Mouse (Mus musculus) stomach, embryonic 16.5 days (tissue): ENCODE measurements around the gene Fto. TPM values are rescaled to one million over a fixed set of nuclear protein-coding genes. Genes with fewer than 3 reads are reported as not detected.

ENCODE experiments used
- ATAC-seq: fragments of 200-750 bp; cut with Nextera tagmentation; 2 replicates; pipeline ENCODE4 v1.8.0; 2017; ENCODE audit warnings: moderate number of reproducible peaks, moderate TSS enrichment; ENCODE audit not compliant: insufficient read depth, low FRiP score
- H3K27ac ChIP-seq: fragments of 300-500 bp; sonication (generic); 2 replicates; pipeline ENCODE4 v1.5.1; 2014; ENCODE audit warnings: low read length
- H3K27me3 ChIP-seq: fragments of 300-500 bp; sonication (generic); 2 replicates; pipeline ENCODE4 v1.6.1; 2014; ENCODE audit warnings: low read length, control low read depth, mixed read lengths; ENCODE audit not compliant: control insufficient read depth, insufficient read depth
- H3K36me3 ChIP-seq: fragments of 300-500 bp; sonication (generic); 2 replicates; pipeline ENCODE4 v1.6.1; 2014; ENCODE audit warnings: low read length; ENCODE audit not compliant: control insufficient read depth, insufficient read depth
- H3K4me1 ChIP-seq: fragments of 300-500 bp; sonication (generic); 2 replicates; pipeline ENCODE4 v1.6.1; 2014; ENCODE audit warnings: low read length, control low read depth, mixed read lengths; ENCODE audit not compliant: control insufficient read depth, insufficient read depth
- H3K4me2 ChIP-seq: fragments of 300-500 bp; sonication (generic); 2 replicates; pipeline ENCODE4 v1.6.1; 2014; ENCODE audit warnings: low read depth, low read length, mixed read lengths
- H3K4me3 ChIP-seq: fragments of 300-500 bp; sonication (generic); replicated peaks from 2 replicates; pipeline ENCODE4 v1.5.1; 2014; ENCODE audit warnings: mild to moderate bottlenecking, low read length
- H3K9ac ChIP-seq: fragments of 300-500 bp; sonication (generic); 2 replicates; pipeline ENCODE4 v1.6.1; 2014; ENCODE audit warnings: low read length
- H3K9me3 ChIP-seq: fragments of 300-500 bp; sonication (generic); replicated peaks from 2 replicates; pipeline ENCODE4 v1.6.1; 2016; ENCODE audit warnings: low read length, control low read depth; ENCODE audit not compliant: control insufficient read depth
- WGBS: fragments of 180-500 bp; shearing (Covaris S2); extraction: QIAGEN DNeasy Blood & Tissue Kit; methylation state at CpG from one replicate; pipeline ENCODE4 v1.1.7; 2014; 5-methylcytosine and 5-hydroxymethylcytosine counted together
- polyA plus RNA-seq: library from polyadenylated mRNA; unstranded; fragments of >200 nt; fragmentation: Nextera tagmentation; extraction: Ambion mirVana; gene quantifications from 2 replicates; pipeline ENCODE4 v1.2.1, GENCODE M21; 2015

Gene Fto
- polyA plus RNA-seq, 1 experiment from 2014 or later: 73.4 TPM

DNA sequence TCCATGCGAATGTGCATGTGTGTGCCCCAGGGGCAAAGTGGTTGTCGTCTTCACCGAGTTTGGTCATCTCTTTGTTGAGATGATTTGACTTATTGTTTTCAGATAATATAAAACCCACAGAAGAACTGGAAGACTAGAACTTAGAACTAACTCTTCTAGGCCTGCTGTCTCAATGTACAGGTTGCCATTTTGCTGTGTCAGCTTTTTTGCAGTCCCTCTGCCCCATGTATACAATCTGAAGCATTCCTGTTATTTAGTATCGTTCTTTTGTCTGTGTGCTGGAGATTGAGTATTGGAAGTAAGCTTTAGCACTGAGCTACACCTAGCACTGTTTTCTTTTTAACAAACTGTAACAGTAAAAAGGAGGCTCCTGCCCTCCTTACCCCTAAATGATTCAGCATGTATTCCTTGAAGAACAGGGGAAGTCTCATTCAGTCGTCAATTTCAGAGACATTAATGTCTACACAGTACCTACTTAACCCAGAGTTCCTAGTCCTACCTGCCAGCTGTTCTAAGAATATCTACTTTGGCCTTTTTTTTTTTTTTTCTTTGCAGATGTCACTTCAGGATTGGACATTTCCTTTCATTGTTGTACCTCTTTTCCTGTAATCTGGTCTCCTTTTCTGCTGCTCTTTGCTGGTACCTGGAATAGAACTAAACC lies 4.4 kb downstream of the Fto start:
- Histone ChIP-seq H3K27me3 (no peaks in the 10 kb centered on the region), H3K36me3 (no peaks in the 10 kb centered on the region), H3K4me1 (peaks cover 11% of the 10 kb centered on the region), H3K4me3 (no peak overlapping the region), H3K9me3 (no peaks in the 10 kb centered on the region), H3K27ac (no peak overlapping the region), H3K9ac (no peak overlapping the region), H3K4me2 (no peak overlapping the region)
- WGBS: 91% methylated on average over 5 of the region's 5 CpGs
- no peak for ATAC-seq

DNA sequence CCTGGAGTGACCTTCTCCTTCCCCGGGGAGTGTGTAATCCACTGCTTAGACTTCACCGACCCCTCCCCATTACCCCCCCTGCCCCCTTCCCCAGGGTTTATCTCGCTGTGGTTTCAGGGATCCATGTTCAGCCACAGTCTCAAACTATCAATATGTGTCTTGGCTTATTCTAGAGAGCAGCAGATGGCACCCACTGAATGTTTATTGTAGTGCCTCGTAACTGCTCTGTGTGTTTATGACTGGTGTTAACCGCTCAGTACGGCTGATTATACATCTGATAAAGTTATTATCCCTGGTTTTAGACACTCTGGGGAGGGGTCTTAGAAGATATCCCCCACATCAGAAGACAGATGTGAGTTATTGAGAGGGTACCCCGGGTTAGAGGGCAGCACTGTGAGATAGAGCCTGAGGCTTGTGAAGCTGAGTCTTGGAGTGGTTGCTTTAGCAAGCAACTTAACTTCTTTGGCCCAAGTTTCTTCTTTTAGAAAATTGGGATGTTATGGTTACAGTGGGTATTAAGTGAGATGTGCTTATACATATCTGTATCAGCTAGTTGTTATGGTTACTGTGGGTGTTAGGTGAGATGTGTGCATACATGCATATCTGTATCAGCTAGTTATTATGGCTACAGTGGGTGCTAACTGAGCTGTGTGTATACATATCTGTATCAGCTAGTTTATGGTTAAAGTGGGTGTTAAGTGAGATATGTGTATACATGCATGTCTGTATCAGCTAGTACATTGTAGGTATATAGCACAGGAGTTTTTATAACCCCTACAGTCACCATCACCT lies 5.8 kb downstream of the Fto start:
- no peak overlapping the region for H3K4me3 ChIP-seq
- H3K27ac ChIP-seq: no peak overlapping the region
- no peaks in the 10 kb centered on the region for H3K36me3 ChIP-seq
- no peak overlapping the region for H3K4me2 ChIP-seq
- peaks cover 10% of the 10 kb centered on the region for H3K4me1 ChIP-seq
- no peaks in the 10 kb centered on the region for H3K27me3 ChIP-seq
- no peaks in the 10 kb centered on the region for H3K9me3 ChIP-seq
- H3K9ac ChIP-seq: no peak overlapping the region
- WGBS: 60% methylated on average over 7 of the region's 7 CpGs
- ATAC-seq: no peak

DNA sequence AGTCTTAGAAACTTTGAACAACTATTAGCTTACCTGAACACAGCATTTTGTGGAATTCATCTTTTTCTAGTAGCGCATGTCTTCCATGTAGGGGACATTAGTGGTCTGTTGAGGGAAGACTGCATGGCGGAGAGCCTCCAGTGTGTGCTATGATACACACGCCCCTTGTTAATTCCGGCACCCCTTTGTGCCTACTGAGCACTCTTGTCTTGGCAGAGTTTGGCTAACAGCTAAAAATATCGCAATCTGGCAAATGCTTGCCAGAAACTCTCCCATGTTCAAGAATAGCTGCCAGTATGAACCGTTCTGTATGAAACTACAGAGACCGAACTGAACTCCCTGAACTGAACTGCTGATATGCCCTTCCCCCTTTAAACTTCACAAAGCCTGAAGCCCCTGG lies 10.2 kb downstream of the Fto start:
- no peak for ATAC-seq
- H3K36me3 ChIP-seq: no peaks in the 10 kb centered on the region
- H3K27ac ChIP-seq: no peak overlapping the region
- 86% methylated on average over 7 of the region's 7 CpGs for WGBS
- no peaks in the 10 kb centered on the region for H3K27me3 ChIP-seq
- H3K4me1 ChIP-seq: no peaks in the 10 kb centered on the region
- no peak overlapping the region for H3K9ac ChIP-seq
- H3K4me2 ChIP-seq: no peak overlapping the region
- no peaks in the 10 kb centered on the region for H3K9me3 ChIP-seq
- no peak overlapping the region for H3K4me3 ChIP-seq

DNA sequence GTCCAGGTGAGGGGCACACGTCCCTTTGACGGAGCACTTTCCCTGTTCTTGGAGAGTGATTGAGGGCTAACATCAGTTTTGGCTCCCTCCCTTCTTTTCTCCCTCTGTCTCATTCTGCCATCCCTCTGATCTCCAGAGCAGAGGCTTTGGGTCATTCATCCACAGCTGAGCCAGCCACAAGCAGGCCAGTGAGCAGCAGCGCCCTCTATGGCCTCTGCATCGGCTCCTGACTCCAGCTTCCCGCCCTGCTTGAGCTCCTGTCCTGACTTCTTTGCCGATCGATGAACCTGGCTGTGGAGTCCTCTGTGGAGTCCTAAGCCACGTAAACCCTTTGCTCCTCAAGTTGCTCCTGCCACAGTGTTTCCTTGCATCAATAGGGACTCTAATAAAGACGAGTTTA lies 10.9 kb downstream of the Fto start:
- H3K9me3 ChIP-seq: no peaks in the 10 kb centered on the region
- no peak overlapping the region for H3K4me3 ChIP-seq
- no peak overlapping the region for H3K9ac ChIP-seq
- no peaks in the 10 kb centered on the region for H3K27me3 ChIP-seq
- no peak overlapping the region for H3K27ac ChIP-seq
- H3K4me2 ChIP-seq: no peak overlapping the region
- no peak for ATAC-seq
- whole genome bisulfite sequencing: 60% methylated on average over 9 of the region's 9 CpGs
- H3K4me1 ChIP-seq: peaks cover 6% of the 10 kb centered on the region
- H3K36me3 ChIP-seq: no peaks in the 10 kb centered on the region

DNA sequence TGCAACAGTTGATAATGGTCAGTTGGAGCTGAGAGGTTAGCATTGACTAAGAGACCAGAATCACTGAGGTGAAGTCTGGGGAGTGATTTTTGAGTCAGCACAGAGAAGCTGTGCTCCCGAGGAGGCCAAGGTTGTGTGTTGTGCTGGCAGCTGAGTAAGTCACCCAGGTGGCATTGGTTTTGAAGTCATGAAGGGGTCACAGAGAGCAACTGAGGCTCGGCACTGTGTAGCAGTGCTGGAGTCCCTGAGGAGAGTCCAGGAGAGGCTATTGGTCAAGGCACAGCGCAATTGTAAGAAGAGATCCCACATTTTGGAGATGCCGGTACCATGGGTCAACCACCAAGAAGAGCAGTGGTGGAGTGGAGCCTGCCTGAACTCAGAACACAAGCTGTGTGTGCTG lies 11.6 kb downstream of the Fto start:
- no peak overlapping the region for H3K27ac ChIP-seq
- H3K27me3 ChIP-seq: no peaks in the 10 kb centered on the region
- H3K4me1 ChIP-seq: peaks cover 13% of the 10 kb centered on the region
- no peak overlapping the region for H3K9ac ChIP-seq
- no peak overlapping the region for H3K4me2 ChIP-seq
- H3K4me3 ChIP-seq: no peak overlapping the region
- no peak for ATAC-seq
- WGBS: 89% methylated on average over 4 of the region's 4 CpGs
- no peaks in the 10 kb centered on the region for H3K36me3 ChIP-seq
- H3K9me3 ChIP-seq: no peaks in the 10 kb centered on the region

DNA sequence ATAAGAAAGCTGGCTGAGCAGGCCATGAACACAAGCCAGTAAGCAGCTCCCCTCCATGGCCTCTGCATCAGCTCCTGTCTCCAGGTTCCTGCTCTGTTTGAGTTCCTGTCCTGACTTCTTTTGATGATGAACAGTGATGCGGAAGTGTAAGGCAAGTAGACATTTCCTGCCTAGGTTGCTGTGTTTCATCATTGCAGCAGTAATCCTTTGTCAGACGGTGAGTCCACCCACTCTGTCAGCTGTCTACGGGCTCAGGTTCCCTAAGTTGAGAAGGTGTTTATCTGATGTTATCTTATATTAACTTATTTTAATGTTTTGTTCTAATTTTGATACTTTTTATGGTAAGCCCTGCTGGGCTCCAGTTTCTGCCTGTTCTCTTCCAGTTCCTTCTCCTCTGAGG lies 12.7 kb downstream of the Fto start:
- H3K27ac ChIP-seq: no peak overlapping the region
- H3K4me3 ChIP-seq: no peak overlapping the region
- peaks cover 24% of the 10 kb centered on the region for H3K4me1 ChIP-seq
- H3K36me3 ChIP-seq: no peaks in the 10 kb centered on the region
- no peak overlapping the region for H3K4me2 ChIP-seq
- ATAC-seq: no peak
- 39% methylated on average over 3 of the region's 3 CpGs for WGBS
- no peak overlapping the region for H3K9ac ChIP-seq
- H3K9me3 ChIP-seq: no peaks in the 10 kb centered on the region
- H3K27me3 ChIP-seq: no peaks in the 10 kb centered on the region

DNA sequence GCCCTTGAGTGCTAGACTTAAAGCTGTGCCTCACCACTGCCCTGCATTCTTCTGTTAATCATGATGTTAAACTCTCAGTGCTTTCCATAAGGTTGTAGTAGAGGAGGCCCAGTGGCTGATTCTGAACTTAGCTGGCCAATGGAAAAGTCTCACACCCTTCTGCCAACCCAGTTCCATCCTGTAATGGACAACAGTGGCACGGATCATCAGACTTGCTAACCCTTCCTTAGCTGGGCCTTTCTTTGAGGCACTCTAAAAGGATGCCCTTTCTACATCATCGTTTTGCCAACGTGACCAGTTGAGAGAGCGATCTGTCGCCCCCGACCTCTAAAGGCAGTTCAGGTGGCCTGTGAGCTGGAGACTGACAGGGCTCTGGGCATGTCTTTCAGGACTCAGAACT lies 13.6 kb downstream of the Fto start:
- Histone ChIP-seq H3K4me3 (no peak overlapping the region), H3K9me3 (no peaks in the 10 kb centered on the region), H3K27ac (no peak overlapping the region), H3K27me3 (no peaks in the 10 kb centered on the region), H3K4me2 (no peak overlapping the region), H3K36me3 (no peaks in the 10 kb centered on the region), H3K4me1 (peaks cover 30% of the 10 kb centered on the region), H3K9ac (no peak overlapping the region)
- ATAC-seq: no peak
- WGBS: 94% methylated on average over 6 of the region's 6 CpGs

DNA sequence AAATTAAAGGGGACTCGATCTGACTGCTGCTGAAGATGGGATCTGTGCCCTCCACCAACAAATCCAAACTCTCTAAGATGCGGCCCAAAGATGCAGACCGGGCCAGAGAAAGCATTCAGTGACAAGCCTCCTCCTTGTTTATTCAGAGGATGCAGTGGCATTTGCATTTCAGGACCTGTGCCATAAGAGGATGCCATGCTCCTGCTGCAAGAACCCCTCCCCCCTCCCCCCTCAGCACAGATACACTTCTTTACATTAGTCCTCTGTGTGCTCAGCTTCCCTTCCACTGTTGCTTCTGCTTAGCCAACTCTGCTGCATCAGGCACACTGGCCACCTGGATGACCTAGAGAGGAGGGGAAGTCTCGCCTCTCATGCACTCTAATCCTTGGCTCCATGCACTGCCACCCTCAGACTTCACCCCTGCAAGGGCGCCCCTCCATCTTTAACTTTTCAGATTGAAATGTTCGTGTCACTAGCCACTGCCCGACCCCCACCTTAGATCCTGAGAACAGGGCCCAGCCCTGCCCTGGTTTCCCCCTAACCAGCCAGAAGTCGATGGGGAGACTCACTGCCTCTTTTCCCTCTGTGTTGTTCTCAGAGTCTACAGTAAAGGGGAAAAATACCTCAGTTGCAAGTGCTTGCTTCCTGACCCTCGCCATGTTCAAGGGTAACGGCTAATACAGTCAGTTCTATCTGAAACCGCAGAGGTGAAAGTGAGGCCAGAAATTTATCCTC lies 14.3 kb downstream of the Fto start:
- no peaks in the 10 kb centered on the region for H3K36me3 ChIP-seq
- H3K4me3 ChIP-seq: no peak overlapping the region
- no peaks in the 10 kb centered on the region for H3K9me3 ChIP-seq
- no peak for ATAC-seq
- no peak overlapping the region for H3K27ac ChIP-seq
- no peak overlapping the region for H3K4me2 ChIP-seq
- H3K9ac ChIP-seq: no peak overlapping the region
- no peaks in the 10 kb centered on the region for H3K27me3 ChIP-seq
- peaks cover 33% of the 10 kb centered on the region for H3K4me1 ChIP-seq
- WGBS: 81% methylated on average over 11 of the region's 11 CpGs

DNA sequence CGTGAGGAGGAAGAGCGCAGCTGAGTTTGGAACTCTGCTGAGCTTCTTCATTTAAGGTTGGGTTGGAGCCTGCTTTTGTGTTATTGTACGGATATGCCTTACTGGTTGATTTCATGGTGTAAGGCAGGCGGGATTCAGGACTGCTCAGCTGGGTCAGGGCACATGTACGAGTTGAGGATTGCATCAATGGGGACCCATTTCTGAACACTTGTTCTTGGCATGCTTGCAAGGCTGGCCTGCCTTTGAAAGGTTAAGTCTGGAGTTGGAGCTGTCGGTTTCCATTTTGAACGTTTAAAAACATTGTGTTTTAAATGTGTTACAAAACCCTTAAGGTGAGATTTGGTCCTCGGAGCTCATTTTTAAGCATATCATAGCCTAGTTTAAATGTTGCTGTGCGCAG lies 15.7 kb downstream of the Fto start:
- H3K27ac ChIP-seq: no peak overlapping the region
- H3K4me1 ChIP-seq: peaks cover 38% of the 10 kb centered on the region
- H3K4me2 ChIP-seq: no peak overlapping the region
- no peak overlapping the region for H3K9ac ChIP-seq
- no peaks in the 10 kb centered on the region for H3K9me3 ChIP-seq
- no peak for ATAC-seq
- WGBS: 72% methylated on average over 9 of the region's 9 CpGs
- H3K4me3 ChIP-seq: no peak overlapping the region
- no peaks in the 10 kb centered on the region for H3K27me3 ChIP-seq
- no peaks in the 10 kb centered on the region for H3K36me3 ChIP-seq
